Mouse (Mus musculus) forebrain, postnatal 0 days (tissue): ENCODE data around the gene Cog5. TPM values are rescaled to one million over a fixed set of nuclear protein-coding genes. Genes with fewer than 3 reads are reported as not detected.

ENCODE experiments used
- ATAC-seq: fragments of 200-750 bp; cut with Nextera tagmentation; 2 replicates; pipeline ENCODE4 v1.8.0; 2017; ENCODE audit warnings: mild to moderate bottlenecking, moderate library complexity
- DNase-seq: peaks from one replicate; pipeline ENCODE4 v3.0.0-alpha.2; 2015
- H3K27ac ChIP-seq: fragments of 300-500 bp; sonication (generic); 2 replicates; pipeline ENCODE4 v1.5.1; 2014; ENCODE audit warnings: low read depth, mild to moderate bottlenecking, antibody characterized with exemption, low read length, moderate library complexity, mixed read lengths
- H3K27me3 ChIP-seq: fragments of 300-500 bp; sonication (generic); 2 replicates; pipeline ENCODE4 v1.6.1; 2014; ENCODE audit warnings: mild to moderate bottlenecking, low read length, mixed read lengths; ENCODE audit not compliant: insufficient read depth
- H3K36me3 ChIP-seq: fragments of 300-500 bp; sonication (generic); 2 replicates; pipeline ENCODE4 v1.6.1; 2014; ENCODE audit warnings: mild to moderate bottlenecking, moderate library complexity; ENCODE audit not compliant: insufficient read depth
- H3K4me1 ChIP-seq: fragments of 300-500 bp; sonication (generic); 2 replicates; pipeline ENCODE4 v1.6.1; 2014; ENCODE audit warnings: antibody characterized with exemption; ENCODE audit not compliant: insufficient read depth
- H3K4me2 ChIP-seq: fragments of 300-500 bp; sonication (generic); 2 replicates; pipeline ENCODE4 v1.6.1; 2014; ENCODE audit warnings: low read depth, mild to moderate bottlenecking, moderate library complexity
- H3K4me3 ChIP-seq: fragments of 300-500 bp; sonication (generic); 2 replicates; pipeline ENCODE4 v1.5.1; 2014; ENCODE audit warnings: low read depth, low read length, mixed read lengths
- H3K9ac ChIP-seq: fragments of 300-500 bp; sonication (generic); 2 replicates; pipeline ENCODE4 v1.6.1; 2014; ENCODE audit warnings: mild to moderate bottlenecking
- H3K9me3 ChIP-seq: fragments of 300-500 bp; sonication (generic); 2 replicates; pipeline ENCODE4 v1.6.1; 2016; ENCODE audit warnings: low read length
- CTCF ChIP-seq: sonication (generic); IDR thresholded peaks from 2 replicates; pipeline ENCODE4 v1.5.1; 2016; ENCODE audit warnings: antibody characterized with exemption, control low read depth, low read depth
- WGBS: fragments of 180-500 bp; shearing (Covaris S2); extraction: QIAGEN DNeasy Blood & Tissue Kit; methylation state at CpG from one replicate; pipeline ENCODE4 v1.1.7; 2014; 5-methylcytosine and 5-hydroxymethylcytosine counted together
- polyA plus RNA-seq: library from polyadenylated mRNA; unstranded; fragments of >200 nt; fragmentation: Nextera tagmentation; extraction: Ambion mirVana; gene quantifications from 2 replicates; pipeline ENCODE4 v1.2.1, GENCODE M21; 2015
- total RNA-seq: library from RNA; depleted of rRNA; stranded (reverse); fragments of >200 nt; gene quantifications from 2 replicates; pipeline ENCODE4 v1.2.3, GENCODE M21; 2014

Gene Cog5
- total and polyA plus RNA-seq, 2 experiments from 2014 or later, result 17.3 to 47.7 TPM

GRCm38 (mm10) chr12:31707531-31707930 lies 52.9 kb downstream of the Cog5 start:
- Histone ChIP-seq H3K4me3 (no peak overlapping the region), H3K9me3 (no peaks in the 10 kb centered on the region), H3K4me2 (no peak overlapping the region), H3K27me3 (no peaks in the 10 kb centered on the region), H3K27ac (no peak overlapping the region), H3K36me3 (no peaks in the 10 kb centered on the region), H3K9ac (no peak overlapping the region), H3K4me1 (no peaks in the 10 kb centered on the region)
- WGBS, result 59% methylated on average over 1 of the region's 1 CpGs
- no peak for DNase-seq
- no peak for TF ChIP-seq CTCF
- ATAC-seq, result no peak

- Histone ChIP-seq H3K4me1 (no peaks in the 10 kb centered on the region), H3K9ac (no peak overlapping the region), H3K4me3 (no peak overlapping the region), H3K27ac (no peak overlapping the region), H3K4me2 (peak overlapping the region; percentile 3; the same call in 1 of the 2 replicates), H3K27me3 (no peaks in the 10 kb centered on the region), H3K36me3 (no peaks in the 10 kb centered on the region), H3K9me3 (no peaks in the 10 kb centered on the region)
- peak; percentile 7 for DNase-seq
- WGBS, result 78% methylated on average over 6 of the region's 6 CpGs
- TF ChIP-seq CTCF, result no peak
- ATAC-seq, result no peak
Measured at GRCm38 (mm10) chr12:31709665-31710064, 55.0 kb downstream of the Cog5 start.

- Histone ChIP-seq H3K27me3 (no peaks in the 10 kb centered on the region), H3K4me3 (peak overlapping the region; percentile 43), H3K9me3 (no peaks in the 10 kb centered on the region), H3K4me1 (no peaks in the 10 kb centered on the region), H3K36me3 (no peaks in the 10 kb centered on the region), H3K27ac (no peak overlapping the region), H3K9ac (peak overlapping the region; percentile 36), H3K4me2 (peak overlapping the region; percentile 44)
- DNase-seq (peak; percentile 72), ATAC-seq (peak; percentile 50; the same call in 1 of the 2 replicates)
- TF ChIP-seq CTCF, result no peak
- WGBS, result 20% methylated on average over 5 of the region's 5 CpGs
Measured at GRCm38 (mm10) chr12:31712233-31712632, 57.6 kb downstream of the Cog5 start.

GRCm38 (mm10) chr12:31712727-31713126 lies 58.1 kb downstream of the Cog5 start:
- WGBS, result 67% methylated on average over 4 of the region's 4 CpGs
- Histone ChIP-seq H3K27me3 (no peaks in the 10 kb centered on the region), H3K4me3 (peak overlapping the region; percentile 43), H3K4me1 (no peaks in the 10 kb centered on the region), H3K9ac (no peak overlapping the region), H3K36me3 (no peaks in the 10 kb centered on the region), H3K9me3 (no peaks in the 10 kb centered on the region), H3K27ac (no peak overlapping the region), H3K4me2 (peak overlapping the region; percentile 44)
- DNase-seq, result no peak
- no peak for TF ChIP-seq CTCF
- no peak for ATAC-seq

- WGBS, result 20% methylated on average over 6 of the region's 6 CpGs
- no peaks in the 10 kb centered on the region for H3K27me3 ChIP-seq
- H3K4me2 ChIP-seq, result peak within 1 kb of the TSS; percentile 47
- no peaks in the 10 kb centered on the region for H3K9me3 ChIP-seq
- H3K4me1 ChIP-seq, result no peaks in the 10 kb centered on the region
- H3K9ac ChIP-seq, result peak within 1 kb of the TSS; percentile 52
- no peaks in the 10 kb centered on the region for H3K36me3 ChIP-seq
- ATAC-seq, result peak; percentile 94
- no peak for TF ChIP-seq CTCF
- peak within 1 kb of the TSS; percentile 74 for H3K27ac ChIP-seq
- DNase-seq, result peak; percentile 74
- peak within 1 kb of the TSS; percentile 43 for H3K4me3 ChIP-seq
Measured at GRCm38 (mm10) chr12:31713600-31713999, 58.9 kb downstream of the Cog5 start, which contains the start of gene Gpr22. TSS of gene Gpr22 (minus strand) at chr12:31713947.

GRCm38 (mm10) chr12:31714070-31714469 lies 59.4 kb downstream of the Cog5 start:
- Histone ChIP-seq H3K27ac (0 out of 2 replicates have a peak overlapping the region, but pooled peaks have one; percentile 74), H3K9me3 (no peaks in the 10 kb centered on the region), H3K36me3 (no peaks in the 10 kb centered on the region), H3K27me3 (no peaks in the 10 kb centered on the region), H3K4me2 (peak overlapping the region; percentile 47), H3K4me1 (no peaks in the 10 kb centered on the region), H3K9ac (peak overlapping the region; percentile 52), H3K4me3 (peak overlapping the region; percentile 43)
- no peak for ATAC-seq
- WGBS, result 76% methylated on average over 3 of the region's 3 CpGs
- TF ChIP-seq CTCF, result no peak
- DNase-seq, result no peak

GRCm38 (mm10) chr12:31719586-31720275 lies 65.1 kb downstream of the Cog5 start:
- Histone ChIP-seq H3K9me3 (no peaks in the 10 kb centered on the region), H3K27me3 (no peaks in the 10 kb centered on the region), H3K9ac (no peak overlapping the region), H3K27ac (no peak overlapping the region), H3K36me3 (no peaks in the 10 kb centered on the region), H3K4me3 (no peak overlapping the region), H3K4me1 (no peaks in the 10 kb centered on the region), H3K4me2 (no peak overlapping the region)
- no peak; the same call in 1 of the 2 replicates for ATAC-seq
- WGBS, result 82% methylated on average over 1 of the region's 1 CpGs
- no peak for DNase-seq
- peak; percentile 61 for TF ChIP-seq CTCF
